Mouse (Mus musculus) CH12.LX (cell line): ENCODE results near the gene Txn2.

Source experiments
- CTCF ChIP-seq, 2 experiments: IDR thresholded peaks in 1 of 2; conservative IDR thresholded peaks in 1 of 2; 2 replicates each; pipeline ENCODE4 v1.5.1; 2011 to 2012; ENCODE audit warnings: low read depth in 2 of 2, low read length in 2 of 2, improper control_type of control experiment in 1 of 2, inconsistent platforms in 1 of 2, mild to moderate bottlenecking in 1 of 2, moderate library complexity in 1 of 2
- USF1 ChIP-seq: IDR thresholded peaks from 2 replicates; pipeline ENCODE4 v1.6.1; 2014; ENCODE audit warnings: low read depth, mild to moderate bottlenecking, inconsistent platforms, low read length, improper control_type of control experiment
- ZC3H11A ChIP-seq: IDR thresholded peaks from 2 replicates; pipeline ENCODE4 v1.6.1; 2012; ENCODE audit warnings: low read depth, mild to moderate bottlenecking, inconsistent platforms, low read length, improper control_type of control experiment

DNA sequence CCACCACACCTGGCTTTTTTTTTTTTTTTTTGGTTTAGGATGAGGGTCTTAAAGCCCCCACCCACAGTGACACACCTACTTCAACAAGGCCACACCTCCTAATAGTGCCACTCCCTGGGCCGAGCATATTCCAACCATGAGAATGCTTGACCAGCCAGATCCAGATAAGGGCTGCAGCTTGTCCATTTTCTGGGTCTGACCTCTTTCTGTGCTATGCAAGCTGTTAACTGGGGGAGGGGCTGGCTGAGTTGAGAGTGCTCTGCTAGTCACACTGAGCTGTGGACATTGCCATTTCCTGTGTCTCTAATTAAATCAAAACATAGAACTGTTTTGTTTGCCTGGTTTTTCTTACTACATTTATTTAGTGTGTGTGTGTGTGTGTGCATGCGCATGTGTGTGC, 55.2 kb downstream of the Txn2 start:
- TF ChIP-seq ZC3H11A (no peak), USF1 (no peak), CTCF (conservative IDR thresholded peaks at IDR 0.05 in 1 of 2, IDR thresholded peaks at IDR 0.05 in 1 of 2; ENCODE audit: low read depth in 2 of 2, low read length in 2 of 2) (no peak)
